Mouse (Mus musculus) hindbrain, embryonic 13.5 days (tissue): Measurements from ENCODE around the gene Etv1. TPM values are rescaled to one million over a fixed set of nuclear protein-coding genes. Genes with fewer than 3 reads are reported as not detected.
"Not testable (repeated sequence)": the region's sequence is repeated elsewhere in the genome, so short reads cannot be mapped to it uniquely, and the experiment has no call there.

Experiments used
- ATAC-seq: fragments of 200-750 bp; cut with Nextera tagmentation; 2 replicates; pipeline ENCODE4 v1.8.0; 2017; ENCODE audit warnings: moderate TSS enrichment; ENCODE audit not compliant: low FRiP score
- H3K27ac ChIP-seq: fragments of 300-500 bp; sonication (generic); 2 replicates; pipeline ENCODE4 v1.5.1; 2015; ENCODE audit warnings: inconsistent platforms, mild to moderate bottlenecking, moderate library complexity
- H3K27me3 ChIP-seq: fragments of 300-500 bp; sonication (generic); 2 replicates; pipeline ENCODE4 v1.6.1; 2015; ENCODE audit warnings: mild to moderate bottlenecking, inconsistent platforms
- H3K36me3 ChIP-seq: fragments of 300-500 bp; sonication (generic); 2 replicates; pipeline ENCODE4 v1.6.1; 2015; ENCODE audit warnings: mild to moderate bottlenecking, inconsistent platforms
- H3K4me1 ChIP-seq: fragments of 300-500 bp; sonication (generic); replicated peaks from 2 replicates; pipeline ENCODE4 v1.6.1; 2015; ENCODE audit warnings: inconsistent platforms
- H3K4me2 ChIP-seq: fragments of 300-500 bp; sonication (generic); 2 replicates; pipeline ENCODE4 v1.6.1; 2015; ENCODE audit warnings: inconsistent platforms, mild to moderate bottlenecking, moderate library complexity
- H3K4me3 ChIP-seq: fragments of 300-500 bp; sonication (generic); 2 replicates; pipeline ENCODE4 v1.5.1; 2015; ENCODE audit warnings: mild to moderate bottlenecking, inconsistent platforms
- H3K9ac ChIP-seq: fragments of 300-500 bp; sonication (generic); 2 replicates; pipeline ENCODE4 v1.6.1; 2015; ENCODE audit warnings: mild to moderate bottlenecking, inconsistent platforms
- H3K9me3 ChIP-seq: fragments of 300-500 bp; sonication (generic); 2 replicates; pipeline ENCODE4 v1.6.1; 2016; ENCODE audit warnings: inconsistent platforms
- WGBS: fragments of 180-500 bp; shearing (Covaris S2); methylation state at CpG from one replicate; pipeline ENCODE4 v1.1.7; 2015; 5-methylcytosine and 5-hydroxymethylcytosine counted together
- polyA plus RNA-seq: library from polyadenylated mRNA; unstranded; fragments of >200 nt; fragmentation: Nextera tagmentation; extraction: Ambion mirVana; gene quantifications from 2 replicates; pipeline ENCODE4 v1.2.1, GENCODE M21; 2015

Etv1 gene
- polyA plus RNA-seq, 1 experiment from 2014 or later: 28.8 TPM

DNA sequence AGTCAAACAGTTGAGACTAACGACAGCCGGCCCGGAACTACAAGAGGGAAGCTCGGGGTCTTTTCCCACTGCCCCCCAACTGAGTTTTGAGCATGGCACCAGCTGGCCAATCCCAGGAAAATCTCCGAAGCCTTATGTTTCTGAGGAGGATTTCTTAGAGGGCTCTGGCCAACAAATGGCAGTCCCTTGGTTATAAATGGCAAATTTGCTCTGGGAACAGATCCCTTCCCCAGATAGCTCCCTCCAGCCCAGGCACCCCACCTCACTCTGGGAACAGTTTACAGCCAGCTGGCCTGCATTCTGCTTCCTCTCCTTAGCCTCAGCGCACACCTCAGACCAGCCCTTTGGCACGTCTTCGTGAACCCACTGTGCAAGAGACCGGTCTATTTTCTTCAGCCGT, 53.8 kb downstream of the Etv1 start:
- no peak overlapping the region for H3K4me2 ChIP-seq
- H3K4me1 ChIP-seq: no peaks in the 10 kb centered on the region
- no peak overlapping the region for H3K4me3 ChIP-seq
- 96% methylated on average over 10 of the region's 10 CpGs for WGBS
- H3K9ac ChIP-seq: no peak overlapping the region
- no peaks in the 10 kb centered on the region for H3K9me3 ChIP-seq
- no peak overlapping the region for H3K27ac ChIP-seq
- no peak for ATAC-seq
- no peaks in the 10 kb centered on the region for H3K36me3 ChIP-seq
- no peaks in the 10 kb centered on the region for H3K27me3 ChIP-seq

DNA sequence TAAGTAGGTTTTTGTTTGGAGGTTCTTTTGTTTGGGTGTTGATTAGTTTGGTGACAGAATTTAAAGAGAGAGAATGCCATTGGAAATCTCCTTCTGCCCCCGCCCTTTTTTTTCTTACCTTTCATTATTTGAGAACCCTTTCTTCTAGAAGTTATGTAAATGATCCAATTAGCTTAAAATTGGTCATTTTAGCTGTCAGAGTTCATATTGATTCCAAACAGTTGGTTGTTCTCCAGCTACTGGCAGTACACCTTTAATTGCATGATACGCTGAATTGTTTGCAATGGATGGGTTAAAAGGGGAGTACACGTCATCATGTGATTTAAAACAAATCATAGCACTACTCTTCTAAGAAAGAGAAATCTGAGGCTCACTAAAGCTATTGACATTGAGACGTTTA, 55.4 kb downstream of the Etv1 start:
- no peak overlapping the region for H3K4me3 ChIP-seq
- no peaks in the 10 kb centered on the region for H3K27me3 ChIP-seq
- H3K9ac ChIP-seq: no peak overlapping the region
- H3K27ac ChIP-seq: no peak overlapping the region
- no peaks in the 10 kb centered on the region for H3K4me1 ChIP-seq
- WGBS: 84% methylated on average over 4 of the region's 4 CpGs
- H3K4me2 ChIP-seq: no peak overlapping the region
- no peak for ATAC-seq
- H3K36me3 ChIP-seq: no peaks in the 10 kb centered on the region
- no peaks in the 10 kb centered on the region for H3K9me3 ChIP-seq

DNA sequence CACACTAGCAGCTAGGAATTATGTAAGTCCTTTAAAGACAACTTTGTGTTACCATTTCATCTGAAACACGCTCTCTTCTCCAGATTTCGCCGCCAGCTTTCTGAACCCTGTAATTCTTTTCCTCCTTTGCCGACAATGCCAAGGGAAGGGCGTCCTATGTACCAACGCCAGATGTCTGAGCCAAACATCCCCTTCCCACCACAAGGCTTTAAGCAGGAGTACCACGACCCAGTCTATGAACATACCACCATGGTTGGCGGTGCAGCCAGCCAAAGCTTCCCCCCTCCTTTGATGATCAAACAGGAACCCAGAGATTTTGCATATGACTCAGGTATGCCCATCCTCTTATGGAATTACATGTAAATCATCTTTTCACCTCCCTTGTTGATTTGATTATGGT, 55.8 kb downstream of the Etv1 start:
- not testable (repeated sequence) for H3K27ac ChIP-seq, H3K36me3 ChIP-seq, H3K4me2 ChIP-seq, ATAC-seq, H3K9me3 ChIP-seq, H3K4me1 ChIP-seq, H3K9ac ChIP-seq, H3K27me3 ChIP-seq, H3K4me3 ChIP-seq
- WGBS: 99% methylated on average over 7 of the region's 8 CpGs

DNA sequence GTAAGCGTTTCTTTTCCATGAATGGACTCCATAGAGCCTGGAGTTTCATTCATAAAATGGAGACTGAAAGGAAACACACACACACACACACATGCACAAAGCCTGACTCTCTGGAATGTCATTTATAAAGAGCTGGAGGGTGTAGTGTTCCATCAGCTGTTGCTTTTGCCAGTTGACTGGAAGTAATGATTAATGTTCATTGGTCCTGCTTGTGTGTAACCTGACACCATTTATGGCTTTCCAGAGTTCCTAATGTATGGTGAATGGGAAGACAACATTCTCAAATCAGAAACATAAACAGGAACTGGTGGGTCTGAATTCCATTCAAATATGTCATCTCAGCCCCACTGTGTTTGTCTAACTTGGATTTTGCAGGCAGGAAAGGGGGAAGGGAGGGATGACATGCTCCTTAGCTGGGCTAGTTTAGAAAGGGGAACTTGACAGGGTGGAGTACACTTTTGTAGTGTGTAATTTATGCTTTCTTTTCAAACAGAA, 64.7 kb downstream of the Etv1 start:
- no peak overlapping the region for H3K4me2 ChIP-seq
- no peaks in the 10 kb centered on the region for H3K27me3 ChIP-seq
- no peak overlapping the region for H3K4me3 ChIP-seq
- H3K4me1 ChIP-seq: peaks cover 6% of the 10 kb centered on the region
- no peak overlapping the region for H3K27ac ChIP-seq
- no peak overlapping the region for H3K9ac ChIP-seq
- peak; percentile 90 for ATAC-seq
- WGBS: 5% methylated on average over 1 of the region's 1 CpGs
- no peaks in the 10 kb centered on the region for H3K36me3 ChIP-seq
- H3K9me3 ChIP-seq: no peaks in the 10 kb centered on the region

GRCm38 (mm10) chr12:38847500-38848261, 68.5 kb downstream of the Etv1 start:
- no peak overlapping the region for H3K4me2 ChIP-seq
- no peak overlapping the region for H3K27ac ChIP-seq
- no peak overlapping the region for H3K4me3 ChIP-seq
- no peak overlapping the region for H3K9ac ChIP-seq
- H3K27me3 ChIP-seq: no peaks in the 10 kb centered on the region
- no peak for ATAC-seq
- H3K36me3 ChIP-seq: no peaks in the 10 kb centered on the region
- 80% methylated on average over 6 of the region's 6 CpGs for WGBS
- H3K9me3 ChIP-seq: no peaks in the 10 kb centered on the region
- peaks cover 6% of the 10 kb centered on the region for H3K4me1 ChIP-seq

DNA sequence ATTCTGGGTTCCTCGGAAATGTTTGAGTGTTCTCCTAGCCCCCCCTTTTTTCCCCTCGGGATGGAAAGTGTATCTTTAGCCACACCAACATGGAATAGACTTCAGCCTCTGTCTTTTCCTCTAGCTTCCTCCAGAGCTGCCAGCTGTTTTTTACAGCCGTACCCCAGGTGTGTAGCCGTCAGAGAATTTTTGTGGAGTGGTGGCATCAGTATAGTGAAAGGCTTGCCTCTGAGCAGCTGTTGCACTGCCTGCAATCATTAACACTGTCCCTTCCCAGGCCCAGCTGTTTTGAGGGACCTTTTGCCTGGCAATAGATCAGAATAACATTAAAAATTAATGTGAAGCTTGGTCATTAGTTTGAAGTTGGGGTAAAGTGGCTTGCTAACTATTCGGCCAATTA, 70.8 kb downstream of the Etv1 start:
- Histone ChIP-seq H3K27ac (no peak overlapping the region), H3K4me3 (no peak overlapping the region), H3K36me3 (no peaks in the 10 kb centered on the region), H3K27me3 (no peaks in the 10 kb centered on the region), H3K9me3 (no peaks in the 10 kb centered on the region), H3K4me1 (no peaks in the 10 kb centered on the region), H3K4me2 (no peak overlapping the region), H3K9ac (no peak overlapping the region)
- no peak for ATAC-seq
- WGBS: 80% methylated on average over 5 of the region's 5 CpGs

GRCm38 (mm10) chr12:38854274-38854673, 75.1 kb downstream of the Etv1 start:
- no peak overlapping the region for H3K4me3 ChIP-seq
- no peak overlapping the region for H3K4me2 ChIP-seq
- no peaks in the 10 kb centered on the region for H3K36me3 ChIP-seq
- H3K9ac ChIP-seq: no peak overlapping the region
- no peak for ATAC-seq
- H3K27ac ChIP-seq: no peak overlapping the region
- H3K4me1 ChIP-seq: no peaks in the 10 kb centered on the region
- no peaks in the 10 kb centered on the region for H3K9me3 ChIP-seq
- WGBS: 44% methylated on average over 5 of the region's 5 CpGs
- no peaks in the 10 kb centered on the region for H3K27me3 ChIP-seq

DNA sequence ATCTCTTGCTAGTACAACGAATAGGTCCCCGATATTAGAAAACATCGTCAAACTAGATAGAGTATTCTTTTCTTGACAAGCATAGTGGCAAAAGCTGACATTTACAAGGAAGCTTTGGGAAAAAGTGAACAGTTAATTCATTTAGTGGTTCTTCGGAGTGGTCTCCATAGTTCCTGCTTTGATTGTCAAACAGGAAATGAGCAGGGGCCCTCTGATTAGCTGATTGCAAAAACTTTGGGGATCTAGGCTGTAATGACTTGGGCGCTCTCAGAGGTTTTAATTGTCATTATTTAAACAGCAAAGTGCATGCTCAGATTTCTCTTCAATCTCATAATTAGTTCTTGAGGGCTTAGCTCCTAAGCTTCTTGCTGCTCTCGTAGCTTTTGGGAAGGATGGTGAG, 75.6 kb downstream of the Etv1 start:
- ATAC-seq: no peak
- no peaks in the 10 kb centered on the region for H3K36me3 ChIP-seq
- no peaks in the 10 kb centered on the region for H3K4me1 ChIP-seq
- H3K9me3 ChIP-seq: no peaks in the 10 kb centered on the region
- H3K4me3 ChIP-seq: no peak overlapping the region
- H3K9ac ChIP-seq: no peak overlapping the region
- 87% methylated on average over 6 of the region's 6 CpGs for WGBS
- H3K27ac ChIP-seq: no peak overlapping the region
- no peak overlapping the region for H3K4me2 ChIP-seq
- no peaks in the 10 kb centered on the region for H3K27me3 ChIP-seq

GRCm38 (mm10) chr12:38859675-38860074, 80.5 kb downstream of the Etv1 start:
- no peaks in the 10 kb centered on the region for H3K36me3 ChIP-seq
- H3K4me2 ChIP-seq: no peak overlapping the region
- H3K4me3 ChIP-seq: no peak overlapping the region
- H3K9ac ChIP-seq: no peak overlapping the region
- no peaks in the 10 kb centered on the region for H3K27me3 ChIP-seq
- H3K4me1 ChIP-seq: no peaks in the 10 kb centered on the region
- WGBS: 89% methylated on average over 4 of the region's 4 CpGs
- ATAC-seq: no peak
- H3K9me3 ChIP-seq: no peaks in the 10 kb centered on the region
- no peak overlapping the region for H3K27ac ChIP-seq

DNA sequence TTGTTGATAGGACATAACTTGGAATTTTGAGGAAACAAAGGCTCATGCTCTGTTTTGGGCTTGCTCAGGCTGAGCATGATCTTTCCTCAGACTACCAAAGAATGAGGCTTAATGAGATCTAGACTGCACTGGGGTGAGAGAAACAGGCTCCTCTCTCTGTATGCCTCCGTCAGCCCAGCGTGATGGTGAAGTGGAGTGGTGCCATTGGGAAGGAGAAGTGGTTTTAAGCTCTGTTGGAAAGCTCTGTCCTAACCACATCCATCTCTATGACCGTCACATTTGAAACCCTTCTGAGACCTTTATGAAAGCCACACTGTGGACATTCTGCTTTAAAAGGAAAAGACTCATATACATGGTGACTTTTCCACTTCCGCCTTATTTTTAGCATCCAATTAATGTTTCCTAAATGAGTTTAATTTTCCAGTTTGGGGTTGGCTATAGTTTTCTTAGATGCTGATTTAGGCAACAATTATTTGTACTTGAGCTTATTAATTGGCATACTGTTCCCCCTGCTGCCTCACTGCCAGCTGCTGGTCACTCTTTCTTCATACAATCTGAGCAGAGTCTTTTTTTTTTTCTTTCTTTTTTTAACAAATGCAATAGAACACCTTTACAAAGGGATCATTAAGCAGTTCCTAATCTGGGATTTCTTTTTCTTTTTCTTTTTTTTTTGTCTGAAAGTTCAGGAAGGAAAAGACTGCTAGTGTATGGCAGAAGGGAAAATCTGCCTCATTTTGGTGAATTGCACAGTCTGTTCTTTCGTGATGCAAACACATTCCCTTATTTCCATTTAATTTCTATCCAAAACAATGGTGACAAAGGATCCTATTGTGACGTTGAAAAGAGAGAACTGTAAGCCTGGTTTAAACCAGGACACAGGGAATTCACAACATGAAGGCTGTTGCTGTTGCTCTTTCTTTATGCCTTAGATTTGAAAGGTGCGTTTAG, 81.3 kb downstream of the Etv1 start:
- WGBS: 64% methylated on average over 7 of the region's 7 CpGs

GRCm38 (mm10) chr12:38863395-38863794, 84.2 kb downstream of the Etv1 start:
- ATAC-seq: no peak
- Histone ChIP-seq H3K4me3 (no peak overlapping the region), H3K9me3 (no peaks in the 10 kb centered on the region), H3K9ac (no peak overlapping the region), H3K27me3 (no peaks in the 10 kb centered on the region), H3K4me2 (no peak overlapping the region), H3K4me1 (no peaks in the 10 kb centered on the region), H3K27ac (no peak overlapping the region), H3K36me3 (no peaks in the 10 kb centered on the region)
- 86% methylated on average over 4 of the region's 4 CpGs for WGBS

More for the DNA sequence above, 81.3 kb downstream of the Etv1 start:
- no peak for ATAC-seq
- H3K9me3 ChIP-seq: no peaks in the 10 kb centered on the region
- no peak overlapping the region for H3K27ac ChIP-seq
- no peak overlapping the region for H3K4me2 ChIP-seq
- no peaks in the 10 kb centered on the region for H3K4me1 ChIP-seq
- H3K36me3 ChIP-seq: no peaks in the 10 kb centered on the region
- H3K27me3 ChIP-seq: no peaks in the 10 kb centered on the region
- H3K4me3 ChIP-seq: no peak overlapping the region
- H3K9ac ChIP-seq: no peak overlapping the region

- 66% methylated on average over 3 of the region's 3 CpGs for WGBS
These were observed 85.0 kb downstream of the Etv1 start for GRCm38 (mm10) chr12:38863982-38864828.

More at GRCm38 (mm10) chr12:38863982-38864828, 85.0 kb downstream of the Etv1 start:
- H3K27me3 ChIP-seq: no peaks in the 10 kb centered on the region
- ATAC-seq: no peak
- no peaks in the 10 kb centered on the region for H3K4me1 ChIP-seq
- no peaks in the 10 kb centered on the region for H3K36me3 ChIP-seq
- H3K9ac ChIP-seq: no peak overlapping the region
- no peaks in the 10 kb centered on the region for H3K9me3 ChIP-seq
- no peak overlapping the region for H3K27ac ChIP-seq
- H3K4me2 ChIP-seq: no peak overlapping the region
- no peak overlapping the region for H3K4me3 ChIP-seq
